Mouse (Mus musculus) liver, postnatal 0 days (tissue): ENCODE data around the gene Slc4a10. TPM values are rescaled to one million over a fixed set of nuclear protein-coding genes. Genes with fewer than 3 reads are reported as not detected.

Experiments
- ATAC-seq: fragments of 200-750 bp; cut with Nextera tagmentation; 2 replicates; pipeline ENCODE4 v1.8.0; 2017; ENCODE audit warnings: mild to moderate bottlenecking, moderate library complexity
- DNase-seq: peaks from one replicate; pipeline ENCODE4 v3.0.0-alpha.2; 2016
- H3K27ac ChIP-seq: fragments of 300-500 bp; sonication (generic); 2 replicates; pipeline ENCODE4 v1.5.1; 2014; ENCODE audit warnings: antibody characterized with exemption, moderate library complexity, mild to moderate bottlenecking, low read depth
- H3K27me3 ChIP-seq: fragments of 300-500 bp; sonication (generic); 2 replicates; pipeline ENCODE4 v1.6.1; 2014; ENCODE audit warnings: low read length, control low read depth, mixed read lengths; ENCODE audit not compliant: insufficient read depth
- H3K36me3 ChIP-seq: fragments of 300-500 bp; sonication (generic); replicated peaks from 2 replicates; pipeline ENCODE4 v1.6.1; 2014; ENCODE audit warnings: mild to moderate bottlenecking, control low read depth, low read length, moderate library complexity, mixed read lengths; ENCODE audit not compliant: insufficient read depth
- H3K4me1 ChIP-seq: fragments of 300-500 bp; sonication (generic); 2 replicates; pipeline ENCODE4 v1.6.1; 2014; ENCODE audit warnings: antibody characterized with exemption, mild to moderate bottlenecking, control low read depth; ENCODE audit not compliant: insufficient read depth
- H3K4me2 ChIP-seq: fragments of 300-500 bp; sonication (generic); 2 replicates; pipeline ENCODE4 v1.6.1; 2014; ENCODE audit warnings: low read depth, mild to moderate bottlenecking, low read length, moderate library complexity, mixed read lengths
- H3K4me3 ChIP-seq: fragments of 300-500 bp; sonication (generic); 2 replicates; pipeline ENCODE4 v1.5.1; 2014; ENCODE audit warnings: low read depth, low read length
- H3K9ac ChIP-seq: fragments of 300-500 bp; sonication (generic); replicated peaks from 2 replicates; pipeline ENCODE4 v1.6.1; 2014; ENCODE audit warnings: mild to moderate bottlenecking, moderate library complexity
- H3K9me3 ChIP-seq: fragments of 300-500 bp; sonication (generic); 2 replicates; pipeline ENCODE4 v1.6.1; 2016; ENCODE audit warnings: mild to moderate bottlenecking, control low read depth, low read length, mixed read lengths
- CTCF ChIP-seq: sonication (generic); IDR thresholded peaks from 2 replicates; pipeline ENCODE4 v1.5.1; 2016; ENCODE audit warnings: antibody characterized with exemption, low read depth
- EP300 ChIP-seq: IDR thresholded peaks from 2 replicates; pipeline ENCODE4 v1.6.1; 2016; ENCODE audit warnings: antibody characterized with exemption, low read depth, mild to moderate bottlenecking
- WGBS: fragments of 180-500 bp; shearing (Covaris S2); extraction: QIAGEN DNeasy Blood & Tissue Kit; methylation state at CpG from one replicate; pipeline ENCODE4 v1.1.7; 2014; ENCODE audit not compliant: insufficient replicate concordance; 5-methylcytosine and 5-hydroxymethylcytosine counted together
- polyA plus RNA-seq: library from polyadenylated mRNA; unstranded; fragments of >200 nt; fragmentation: Nextera tagmentation; extraction: Ambion mirVana; gene quantifications from 2 replicates; pipeline ENCODE4 v1.2.1, GENCODE M21; 2015

Gene Slc4a10
- polyA plus RNA-seq, 1 experiment from 2014 or later = 0.05 TPM

DNA sequence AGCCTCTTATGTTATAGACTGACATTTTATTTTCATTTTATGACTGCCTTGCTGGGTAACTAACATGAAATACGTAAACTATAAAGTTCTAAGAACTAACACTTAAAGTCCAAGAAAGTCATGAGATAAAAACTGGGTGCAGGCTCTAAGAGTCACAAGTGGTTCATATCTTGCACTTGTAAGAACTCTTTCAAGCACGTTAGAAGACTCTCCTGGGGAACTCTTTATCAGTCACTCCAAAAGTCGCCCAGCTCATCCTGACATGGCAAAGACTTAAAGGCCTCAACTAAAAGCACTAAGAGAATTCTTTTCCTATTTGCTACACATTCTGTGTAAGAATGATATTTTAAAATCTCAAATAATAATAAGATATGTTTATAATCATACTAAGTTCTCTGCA, 273.2 kb downstream of the Slc4a10 start:
- no peak overlapping the region for H3K9ac ChIP-seq
- TF ChIP-seq CTCF (no peak), EP300 (no peak)
- no peaks in the 10 kb centered on the region for H3K27me3 ChIP-seq
- H3K27ac ChIP-seq = no peak overlapping the region
- no peak for ATAC-seq
- H3K9me3 ChIP-seq = no peaks in the 10 kb centered on the region
- H3K4me2 ChIP-seq = no peak overlapping the region
- H3K36me3 ChIP-seq = no peaks in the 10 kb centered on the region
- no peak overlapping the region for H3K4me3 ChIP-seq
- 60% methylated on average over 3 of the region's 3 CpGs for WGBS
- DNase-seq = no peak
- H3K4me1 ChIP-seq = no peaks in the 10 kb centered on the region

DNA sequence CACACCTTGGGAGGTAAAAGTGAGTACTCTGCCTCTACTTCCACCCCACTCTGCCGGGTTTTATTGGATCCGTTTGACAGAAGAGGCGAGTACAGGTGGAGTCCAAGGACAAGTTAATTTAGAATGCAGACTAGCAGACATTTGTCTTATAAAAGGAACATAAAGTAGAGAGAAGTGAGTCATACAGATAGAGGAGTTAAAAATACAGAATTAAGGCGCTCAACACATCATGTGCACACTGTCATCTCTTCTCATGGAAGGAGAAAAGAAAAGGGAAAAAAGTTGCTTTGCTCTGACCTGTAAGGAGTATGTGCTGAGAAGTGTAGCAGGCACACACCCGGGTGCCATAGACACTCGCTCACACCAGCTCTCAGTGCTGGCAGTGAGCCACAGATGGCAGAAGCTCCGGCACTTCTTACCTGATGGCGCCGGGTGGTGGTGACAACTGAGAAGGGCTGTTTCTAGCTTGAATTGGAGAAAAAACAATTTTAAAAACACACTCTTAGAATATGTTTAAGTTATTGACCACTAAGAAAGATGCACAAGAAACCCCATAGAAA, 276.9 kb downstream of the Slc4a10 start:
- TF ChIP-seq EP300 (no peak), CTCF (no peak)
- Histone ChIP-seq H3K9me3 (no peaks in the 10 kb centered on the region), H3K27ac (no peak overlapping the region), H3K9ac (no peak overlapping the region), H3K27me3 (no peaks in the 10 kb centered on the region), H3K4me1 (no peaks in the 10 kb centered on the region), H3K36me3 (no peaks in the 10 kb centered on the region), H3K4me2 (no peak overlapping the region), H3K4me3 (no peak overlapping the region)
- no peak for ATAC-seq
- WGBS = 79% methylated on average over 9 of the region's 9 CpGs
- DNase-seq = no peak

DNA sequence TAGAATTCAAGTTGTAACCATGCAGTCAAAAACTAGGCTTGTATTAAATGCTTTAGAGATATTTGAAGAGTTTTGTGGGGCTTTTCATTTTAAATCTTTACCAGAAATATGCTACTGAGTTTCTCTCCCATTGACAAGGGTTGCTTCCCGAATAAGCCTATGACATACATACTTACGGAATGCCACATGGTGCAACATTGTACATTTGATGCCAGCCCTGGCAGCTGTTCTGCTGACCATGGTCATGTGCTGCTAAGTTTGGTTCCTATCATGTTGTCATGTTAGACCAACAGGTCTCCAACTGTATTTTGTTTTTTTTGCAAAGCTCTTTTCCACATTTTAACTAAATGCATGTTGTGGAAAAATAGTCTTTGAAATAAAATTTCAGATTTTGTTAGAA, 279.1 kb downstream of the Slc4a10 start:
- Histone ChIP-seq H3K4me2 (no peak overlapping the region), H3K9ac (no peak overlapping the region), H3K4me3 (no peak overlapping the region), H3K27me3 (no peaks in the 10 kb centered on the region), H3K27ac (no peak overlapping the region), H3K9me3 (no peaks in the 10 kb centered on the region), H3K36me3 (no peaks in the 10 kb centered on the region), H3K4me1 (no peaks in the 10 kb centered on the region)
- 82% methylated on average over 2 of the region's 2 CpGs for WGBS
- ATAC-seq (no peak), DNase-seq (no peak)
- TF ChIP-seq EP300 (no peak), CTCF (no peak)

DNA sequence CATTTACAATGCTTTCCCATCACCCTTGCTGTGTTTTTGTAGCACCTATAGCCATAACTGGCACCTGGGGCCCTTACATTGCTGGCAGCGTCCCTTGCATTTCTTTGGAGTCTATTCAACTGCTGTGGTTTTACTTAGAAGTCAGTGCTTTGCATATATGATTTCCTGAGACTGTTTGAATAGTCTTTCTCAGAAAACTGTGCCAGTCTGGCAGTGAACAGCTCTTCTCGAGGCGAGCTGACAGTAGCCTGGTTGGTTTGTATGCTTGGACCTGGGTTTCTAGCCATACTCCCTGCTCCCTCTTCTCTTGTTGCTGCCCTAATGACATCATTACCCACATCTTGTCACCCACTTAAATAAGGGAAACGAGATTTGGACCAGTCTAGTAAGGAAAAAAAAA, 285.7 kb downstream of the Slc4a10 start:
- TF ChIP-seq EP300 (no peak), CTCF (no peak)
- DNase-seq = no peak
- Histone ChIP-seq H3K4me2 (no peak overlapping the region), H3K4me1 (peaks cover 7% of the 10 kb centered on the region; the same call in 1 of the 2 replicates), H3K4me3 (no peak overlapping the region), H3K27me3 (no peaks in the 10 kb centered on the region), H3K36me3 (no peaks in the 10 kb centered on the region), H3K9me3 (no peaks in the 10 kb centered on the region), H3K27ac (no peak overlapping the region), H3K9ac (no peak overlapping the region)
- 46% methylated on average over 4 of the region's 4 CpGs for WGBS
- ATAC-seq = no peak

DNA sequence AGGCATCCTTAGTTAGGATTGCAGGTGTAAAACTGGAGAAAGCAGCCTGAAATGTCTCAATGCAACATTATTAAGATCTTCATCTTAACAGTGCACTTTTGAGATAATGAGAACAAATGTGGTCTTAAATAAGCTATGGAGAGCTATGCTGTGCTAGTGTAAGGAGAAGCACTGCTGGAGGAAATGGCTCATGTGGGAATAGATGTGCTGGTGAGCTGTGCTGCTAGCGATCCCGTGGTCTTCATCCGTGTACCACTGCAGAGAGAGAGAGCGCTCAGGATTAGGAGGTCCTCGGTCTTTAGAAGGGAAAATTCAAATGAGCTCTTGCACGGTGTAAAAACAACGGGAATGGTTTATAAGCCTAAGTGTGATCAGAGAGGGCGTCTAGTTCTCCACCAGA, 286.2 kb downstream of the Slc4a10 start:
- Histone ChIP-seq H3K4me3 (no peak overlapping the region), H3K9ac (no peak overlapping the region), H3K27me3 (no peaks in the 10 kb centered on the region), H3K36me3 (no peaks in the 10 kb centered on the region), H3K4me2 (no peak overlapping the region), H3K4me1 (peaks cover 7% of the 10 kb centered on the region; the same call in 1 of the 2 replicates), H3K9me3 (no peaks in the 10 kb centered on the region), H3K27ac (no peak overlapping the region)
- WGBS = 83% methylated on average over 8 of the region's 8 CpGs
- ATAC-seq (no peak), DNase-seq (no peak)
- TF ChIP-seq EP300 (no peak), CTCF (no peak)

DNA sequence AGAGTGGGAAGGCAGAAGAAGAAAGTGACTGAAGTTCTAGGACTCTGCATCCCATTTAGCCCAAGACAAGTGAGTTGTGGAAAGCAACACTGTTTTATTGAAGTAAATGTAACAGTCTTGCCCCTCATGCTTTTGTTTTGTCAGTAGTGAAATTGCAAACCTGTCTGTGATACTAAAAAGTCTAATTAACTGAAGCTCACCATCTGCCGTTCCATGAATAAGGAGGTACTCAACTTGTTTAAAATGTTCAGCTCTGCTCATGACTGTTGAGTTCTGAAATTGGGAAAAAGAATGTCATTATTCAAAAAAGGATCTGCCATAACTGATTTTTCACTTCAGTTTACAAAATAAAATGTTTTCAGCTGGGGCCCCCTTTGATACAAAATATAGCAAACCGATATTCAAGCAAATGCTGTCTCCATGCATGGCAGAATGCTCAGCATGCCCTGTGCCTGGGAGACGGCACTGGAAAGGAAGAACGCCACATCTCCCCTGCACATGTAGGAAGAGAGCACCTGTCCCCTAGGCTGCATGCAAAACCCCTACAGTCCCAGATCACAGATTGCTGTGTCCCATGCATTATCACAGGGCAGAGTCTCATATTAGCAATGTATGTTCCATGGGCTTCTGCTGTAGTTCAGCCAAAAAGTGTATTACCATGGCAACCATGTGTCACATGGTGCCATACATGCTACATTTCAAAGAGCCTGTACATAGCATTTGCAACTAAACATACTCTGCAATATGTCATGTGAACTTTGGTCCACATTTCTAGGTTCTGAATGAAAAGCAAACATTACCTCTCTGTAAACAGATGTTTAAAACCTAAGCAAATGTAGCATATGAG, 288.4 kb downstream of the Slc4a10 start:
- H3K27ac ChIP-seq = no peak overlapping the region
- no peaks in the 10 kb centered on the region for H3K27me3 ChIP-seq
- H3K4me1 ChIP-seq = peaks cover 7% of the 10 kb centered on the region; the same call in 1 of the 2 replicates
- ATAC-seq (peak; percentile 76), DNase-seq (no peak)
- no peak for TF ChIP-seq CTCF
- no peak for TF ChIP-seq EP300
- H3K4me3 ChIP-seq = no peak overlapping the region
- 75% methylated on average over 4 of the region's 4 CpGs for WGBS
- no peak overlapping the region for H3K9ac ChIP-seq
- H3K9me3 ChIP-seq = no peaks in the 10 kb centered on the region
- no peaks in the 10 kb centered on the region for H3K36me3 ChIP-seq
- H3K4me2 ChIP-seq = no peak overlapping the region
